Mouse (Mus musculus): ENCODE results near the gene Serpinb1a. TPM values are rescaled to one million over a fixed set of nuclear protein-coding genes. Genes with fewer than 3 reads are reported as not detected.

The Serpinb1a gene
- polyA plus RNA-seq, 1 experiment from 2014 or later: 0.22 TPM

- Histone ChIP-seq H3K27me3 (no peaks in the 10 kb centered on the region), H3K9me3 (replicated peaks) (no peaks in the 10 kb centered on the region), H3K36me3 (ENCODE audit: poor library complexity, severe bottlenecking) (no peaks in the 10 kb centered on the region), H3K9ac (no peak overlapping the region), H3K4me3 (no peak overlapping the region), H3K4me1 (no peaks in the 10 kb centered on the region), H3K27ac (no peak overlapping the region), H3K4me2 (no peak overlapping the region)
- no peak for ATAC-seq
These were observed 12.5 kb upstream of the Serpinb1a start for GRCm38 (mm10) chr13:32863456-32863855.

DNA sequence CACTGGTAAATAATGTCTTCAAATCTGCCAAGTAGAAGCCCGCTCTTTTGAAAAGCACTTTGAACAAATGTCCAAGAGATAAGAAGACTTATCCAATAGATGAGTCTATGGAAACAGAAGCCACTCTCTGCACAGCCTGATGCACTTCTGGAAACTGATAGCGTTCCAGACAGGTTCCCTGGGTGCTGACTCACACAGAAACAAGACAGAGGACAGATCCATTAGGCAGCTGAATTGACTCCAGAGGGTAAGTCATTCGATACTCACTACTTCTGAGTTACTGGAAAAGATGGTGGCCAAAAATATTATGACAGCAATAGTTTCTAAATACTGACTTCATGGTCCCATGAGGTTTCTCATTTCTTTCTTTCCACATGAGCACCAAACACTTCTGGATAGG lies 9.8 kb upstream of the Serpinb1a start:
- Histone ChIP-seq H3K36me3 (ENCODE audit: poor library complexity, severe bottlenecking) (no peaks in the 10 kb centered on the region), H3K4me2 (no peak overlapping the region), H3K4me3 (no peak overlapping the region), H3K9ac (no peak overlapping the region), H3K9me3 (replicated peaks) (no peaks in the 10 kb centered on the region), H3K27me3 (no peaks in the 10 kb centered on the region), H3K27ac (no peak overlapping the region), H3K4me1 (no peaks in the 10 kb centered on the region)
- ATAC-seq: no peak
- WGBS: 83% methylated on average over 3 of the region's 3 CpGs

DNA sequence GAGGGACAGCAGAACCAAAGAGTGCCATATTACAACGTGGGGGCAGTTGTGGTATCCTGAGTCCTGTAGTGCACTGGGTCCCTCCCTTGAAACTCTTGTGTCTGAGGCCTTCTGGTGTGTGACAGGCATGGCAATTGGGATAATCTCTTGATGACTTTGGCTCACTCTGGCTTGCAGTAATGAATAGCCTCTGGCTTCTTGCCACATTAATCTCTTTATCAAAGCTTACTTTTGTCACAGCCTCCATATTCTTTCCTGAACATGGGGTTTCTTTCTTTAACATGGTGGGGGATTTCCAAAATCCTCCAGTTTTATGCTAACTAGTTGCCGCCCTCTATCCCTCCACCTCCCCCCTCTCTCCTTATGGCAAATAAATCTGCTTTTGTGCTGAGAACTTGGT lies 2.1 kb upstream of the Serpinb1a start:
- no peak overlapping the region for H3K27ac ChIP-seq
- H3K36me3 ChIP-seq (ENCODE audit: poor library complexity, severe bottlenecking): no peaks in the 10 kb centered on the region

DNA sequence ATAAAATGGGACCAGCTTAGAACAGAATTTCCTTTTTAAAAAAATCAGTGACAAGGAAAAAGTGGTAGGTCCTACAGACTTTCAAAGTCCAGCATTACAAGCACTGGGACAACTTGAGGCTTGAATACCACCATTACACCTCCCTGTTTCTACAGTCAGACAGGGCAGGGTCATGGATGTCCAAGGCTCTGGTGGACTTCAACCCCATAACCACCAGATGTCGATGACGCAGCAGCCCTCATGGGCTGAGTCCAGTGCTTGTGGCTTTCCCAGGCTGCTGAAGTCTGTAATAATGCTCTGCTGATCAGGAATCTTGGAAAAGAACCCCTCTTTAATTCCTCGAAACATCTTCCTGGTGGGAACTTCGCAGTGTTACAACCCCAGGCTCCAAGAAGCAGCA lies 1.6 kb upstream of the Serpinb1a start:
- Histone ChIP-seq H3K36me3 (ENCODE audit: poor library complexity, severe bottlenecking) (no peaks in the 10 kb centered on the region), H3K4me2 (no peak overlapping the region), H3K9ac (no peak overlapping the region), H3K9me3 (replicated peaks) (no peaks in the 10 kb centered on the region), H3K4me1 (0 out of 2 replicates have a peak, but pooled peaks cover 4% of the 10 kb centered on the region), H3K27me3 (no peaks in the 10 kb centered on the region), H3K4me3 (no peak overlapping the region), H3K27ac (no peak overlapping the region)
- ATAC-seq: no peak
- 93% methylated on average over 4 of the region's 4 CpGs for WGBS

More for the DNA sequence above, 2.1 kb upstream of the Serpinb1a start:
- WGBS: 39% methylated on average over 2 of the region's 2 CpGs
- no peak overlapping the region for H3K4me2 ChIP-seq
- H3K4me1 ChIP-seq: 0 out of 2 replicates have a peak, but pooled peaks cover 4% of the 10 kb centered on the region
- H3K9me3 ChIP-seq (replicated peaks): no peaks in the 10 kb centered on the region
- no peak overlapping the region for H3K9ac ChIP-seq
- H3K4me3 ChIP-seq: no peak overlapping the region
- H3K27me3 ChIP-seq: no peaks in the 10 kb centered on the region
- ATAC-seq: no peak; the same call in 1 of the 2 replicates

DNA sequence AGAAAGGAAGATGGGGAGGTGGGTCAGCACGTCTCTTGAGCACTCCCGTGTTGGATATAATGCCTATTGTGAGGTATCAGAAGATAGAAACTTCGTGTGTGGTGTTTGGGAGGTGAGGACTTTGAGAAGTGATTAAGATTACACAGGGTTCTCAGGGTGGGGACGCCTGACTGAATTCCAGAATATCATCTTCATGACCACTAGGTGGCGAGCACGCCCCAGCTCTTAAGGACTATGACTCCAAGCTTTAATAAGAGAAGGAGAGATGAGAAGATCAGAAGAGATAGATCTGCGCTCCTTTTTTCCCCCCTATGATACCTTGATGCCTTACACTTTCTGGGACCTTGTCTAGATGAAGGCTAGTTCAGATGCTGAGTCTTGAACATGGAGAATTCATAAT lies 982 bp upstream of the Serpinb1a start:
- no peak overlapping the region for H3K27ac ChIP-seq
- no peak overlapping the region for H3K9ac ChIP-seq
- no peak overlapping the region for H3K4me3 ChIP-seq
- WGBS: 10% methylated on average over 7 of the region's 7 CpGs
- H3K4me2 ChIP-seq: no peak overlapping the region
- no peaks in the 10 kb centered on the region for H3K9me3 ChIP-seq (replicated peaks)
- H3K27me3 ChIP-seq: no peaks in the 10 kb centered on the region
- peak; percentile 83 for ATAC-seq
- 0 out of 2 replicates have a peak, but pooled peaks cover 4% of the 10 kb centered on the region for H3K4me1 ChIP-seq
- no peaks in the 10 kb centered on the region for H3K36me3 ChIP-seq (ENCODE audit: poor library complexity, severe bottlenecking)

- Histone ChIP-seq H3K4me3 (no peak overlapping the region), H3K36me3 (ENCODE audit: poor library complexity, severe bottlenecking) (no peaks in the 10 kb centered on the region), H3K9ac (no peak overlapping the region), H3K27me3 (no peaks in the 10 kb centered on the region), H3K27ac (no peak overlapping the region), H3K9me3 (replicated peaks) (no peaks in the 10 kb centered on the region), H3K4me2 (no peak overlapping the region), H3K4me1 (0 out of 2 replicates have a peak, but pooled peaks cover 4% of the 10 kb centered on the region)
- ATAC-seq: no peak
- 69% methylated on average over 1 of the region's 1 CpGs for WGBS
These were observed 829 bp downstream of the Serpinb1a start for GRCm38 (mm10) chr13:32850156-32850555.

DNA sequence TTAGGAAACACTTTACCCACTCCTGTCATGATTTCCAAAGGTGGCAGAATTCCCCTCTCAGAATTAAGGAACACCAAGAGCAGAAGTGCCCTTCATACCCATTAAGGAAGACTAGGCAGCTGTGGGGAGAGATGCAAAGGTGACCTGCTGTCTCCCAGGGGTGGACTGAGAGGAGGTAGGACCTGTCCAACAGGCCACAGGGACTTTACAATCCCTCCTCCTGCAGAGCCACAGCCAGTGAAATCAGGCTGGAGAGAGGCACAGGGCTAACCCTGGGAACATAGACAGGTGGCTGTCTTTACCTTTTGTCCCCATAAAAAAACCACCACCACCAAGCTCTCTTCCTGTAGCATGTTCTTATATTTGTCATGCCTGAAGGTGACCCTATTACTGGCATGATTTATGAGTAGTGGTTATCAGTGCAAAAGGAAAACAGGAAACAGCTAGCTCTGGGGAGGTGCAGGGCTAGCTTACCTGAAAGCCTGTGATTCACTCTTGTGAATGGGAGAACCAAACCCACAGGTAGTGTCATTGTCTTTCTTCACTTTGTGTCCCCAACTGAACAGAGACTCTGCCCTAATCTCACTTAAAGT lies 1.4 kb downstream of the Serpinb1a start:
- no peak for ATAC-seq

DNA sequence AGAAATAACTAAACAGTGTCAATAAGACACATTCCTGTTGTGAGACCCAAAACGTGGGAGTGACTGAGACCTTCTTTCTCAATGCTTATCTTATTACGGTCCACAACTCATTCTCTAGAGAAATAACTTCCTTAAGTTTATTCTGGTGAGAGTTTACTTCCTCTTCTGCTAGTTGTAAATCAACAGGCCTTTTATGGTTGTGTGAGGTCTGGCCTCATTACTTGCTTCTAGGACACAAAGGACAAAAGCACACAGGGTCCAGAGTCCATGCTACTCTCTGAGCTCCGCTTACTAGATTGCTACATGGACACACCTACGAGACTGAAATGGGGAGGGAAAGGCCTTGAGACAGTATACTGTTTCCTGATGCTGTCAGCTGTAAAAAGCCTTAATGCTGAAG lies 1.9 kb downstream of the Serpinb1a start:
- 71% methylated on average over 4 of the region's 4 CpGs for WGBS
- Histone ChIP-seq H3K9me3 (replicated peaks) (no peaks in the 10 kb centered on the region), H3K36me3 (ENCODE audit: poor library complexity, severe bottlenecking) (no peaks in the 10 kb centered on the region), H3K4me1 (0 out of 2 replicates have a peak, but pooled peaks cover 4% of the 10 kb centered on the region), H3K9ac (no peak overlapping the region), H3K27ac (no peak overlapping the region), H3K27me3 (no peaks in the 10 kb centered on the region), H3K4me3 (no peak overlapping the region), H3K4me2 (no peak overlapping the region)
- no peak for ATAC-seq

More for the DNA sequence above, 1.4 kb downstream of the Serpinb1a start:
- Histone ChIP-seq H3K36me3 (ENCODE audit: poor library complexity, severe bottlenecking) (no peaks in the 10 kb centered on the region), H3K9me3 (replicated peaks) (no peaks in the 10 kb centered on the region), H3K4me1 (0 out of 2 replicates have a peak, but pooled peaks cover 4% of the 10 kb centered on the region), H3K27me3 (no peaks in the 10 kb centered on the region), H3K4me3 (no peak overlapping the region), H3K27ac (no peak overlapping the region), H3K4me2 (no peak overlapping the region), H3K9ac (no peak overlapping the region)

DNA sequence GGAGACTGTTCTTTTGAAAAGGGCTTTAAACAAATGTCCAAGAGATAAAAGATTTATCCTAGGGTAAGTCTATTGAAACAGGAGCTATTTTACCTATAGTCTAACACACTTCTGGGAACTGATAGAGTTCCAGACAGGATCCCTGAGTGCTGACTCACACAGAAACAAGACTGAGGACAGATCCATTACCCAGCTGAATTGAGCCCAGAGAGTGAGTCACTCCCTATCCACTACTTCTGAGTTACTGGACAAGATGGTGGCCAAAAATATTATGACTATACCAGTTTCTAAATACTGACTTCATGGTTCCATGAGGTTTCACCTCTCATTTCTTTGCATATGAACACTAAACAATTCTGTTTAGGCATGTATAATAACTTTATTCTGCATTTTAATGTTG lies 4.8 kb downstream of the Serpinb1a start:
- Histone ChIP-seq H3K36me3 (ENCODE audit: poor library complexity, severe bottlenecking) (no peaks in the 10 kb centered on the region), H3K27me3 (no peaks in the 10 kb centered on the region), H3K9me3 (replicated peaks) (no peaks in the 10 kb centered on the region), H3K27ac (no peak overlapping the region), H3K4me3 (no peak overlapping the region), H3K4me2 (no peak overlapping the region), H3K9ac (no peak overlapping the region), H3K4me1 (no peaks in the 10 kb centered on the region)
- ATAC-seq: no peak

- no peaks in the 10 kb centered on the region for H3K4me1 ChIP-seq
- H3K27ac ChIP-seq: no peak overlapping the region
- H3K4me2 ChIP-seq: no peak overlapping the region
- H3K36me3 ChIP-seq (ENCODE audit: poor library complexity, severe bottlenecking): no peaks in the 10 kb centered on the region
- H3K4me3 ChIP-seq: no peak overlapping the region
- no peaks in the 10 kb centered on the region for H3K27me3 ChIP-seq
- WGBS: 96% methylated on average over 3 of the region's 3 CpGs
- no peak for ATAC-seq
- no peak overlapping the region for H3K9ac ChIP-seq
- H3K9me3 ChIP-seq (replicated peaks): no peaks in the 10 kb centered on the region
These were observed 9.6 kb downstream of the Serpinb1a start for GRCm38 (mm10) chr13:32841349-32841748.

- 61% methylated on average over 1 of the region's 1 CpGs for WGBS
- Histone ChIP-seq H3K9me3 (replicated peaks) (no peaks in the 10 kb centered on the region), H3K4me1 (no peaks in the 10 kb centered on the region), H3K4me2 (no peak overlapping the region), H3K9ac (no peak overlapping the region), H3K4me3 (no peak overlapping the region), H3K36me3 (ENCODE audit: poor library complexity, severe bottlenecking) (no peaks in the 10 kb centered on the region), H3K27ac (no peak overlapping the region), H3K27me3 (no peaks in the 10 kb centered on the region)
- ATAC-seq: no peak
These were observed 11.7 kb downstream of the Serpinb1a start for GRCm38 (mm10) chr13:32839314-32839713.

DNA sequence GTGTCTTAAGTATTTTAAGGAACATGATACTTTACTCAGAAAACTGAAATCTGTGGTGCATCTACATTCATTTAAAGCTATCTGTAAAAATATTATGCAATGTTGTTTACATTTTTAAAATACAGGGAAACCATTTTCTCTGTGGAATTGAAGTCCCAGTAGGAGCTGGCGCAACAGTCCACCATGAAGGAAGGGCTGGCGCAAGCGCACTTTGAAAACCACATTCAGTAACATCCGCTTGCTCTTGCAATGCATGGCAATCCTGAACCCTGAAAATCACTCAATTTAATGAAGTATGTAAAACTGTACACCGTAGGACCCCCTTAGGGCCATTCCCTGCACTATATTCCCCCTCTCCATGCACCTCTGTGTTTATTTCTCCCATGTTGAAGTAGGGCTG lies 16.5 kb downstream of the Serpinb1a start:
- Histone ChIP-seq H3K9ac (no peak overlapping the region), H3K27me3 (no peaks in the 10 kb centered on the region), H3K9me3 (replicated peaks) (no peaks in the 10 kb centered on the region), H3K4me2 (no peak overlapping the region), H3K36me3 (ENCODE audit: poor library complexity, severe bottlenecking) (no peaks in the 10 kb centered on the region), H3K4me3 (no peak overlapping the region), H3K27ac (no peak overlapping the region), H3K4me1 (no peaks in the 10 kb centered on the region)
- no peak for ATAC-seq
- 95% methylated on average over 5 of the region's 5 CpGs for WGBS

DNA sequence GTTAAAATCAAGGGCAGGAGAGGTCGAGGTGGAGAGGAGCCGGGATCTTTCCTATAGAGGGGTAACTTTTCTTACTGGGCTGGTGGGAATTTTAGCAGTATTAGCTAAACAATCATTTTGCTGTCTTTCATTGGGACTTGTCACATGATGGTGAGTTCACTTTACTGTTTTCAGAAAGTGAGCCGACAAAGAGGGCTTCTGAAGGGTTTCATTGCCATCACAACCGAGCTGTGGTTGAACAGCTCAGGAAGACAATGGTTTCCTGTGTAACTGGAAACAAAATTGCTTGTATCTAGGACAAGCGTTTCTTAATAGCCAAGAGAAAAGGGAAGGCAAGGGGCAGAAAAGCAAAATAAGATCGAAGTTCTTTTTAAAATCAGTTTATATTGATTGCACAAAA lies 17.7 kb downstream of the Serpinb1a start:
- H3K9me3 ChIP-seq (replicated peaks): no peaks in the 10 kb centered on the region
- H3K4me1 ChIP-seq: no peaks in the 10 kb centered on the region
- no peak for ATAC-seq
- 71% methylated on average over 6 of the region's 6 CpGs for whole genome bisulfite sequencing
- H3K36me3 ChIP-seq (ENCODE audit: poor library complexity, severe bottlenecking): no peaks in the 10 kb centered on the region
- H3K27ac ChIP-seq: no peak overlapping the region
- no peaks in the 10 kb centered on the region for H3K27me3 ChIP-seq
- no peak overlapping the region for H3K4me2 ChIP-seq
- no peak overlapping the region for H3K4me3 ChIP-seq
- H3K9ac ChIP-seq: no peak overlapping the region
